Mouse (Mus musculus): ENCODE measurements around the gene Anxa7.

DNA sequence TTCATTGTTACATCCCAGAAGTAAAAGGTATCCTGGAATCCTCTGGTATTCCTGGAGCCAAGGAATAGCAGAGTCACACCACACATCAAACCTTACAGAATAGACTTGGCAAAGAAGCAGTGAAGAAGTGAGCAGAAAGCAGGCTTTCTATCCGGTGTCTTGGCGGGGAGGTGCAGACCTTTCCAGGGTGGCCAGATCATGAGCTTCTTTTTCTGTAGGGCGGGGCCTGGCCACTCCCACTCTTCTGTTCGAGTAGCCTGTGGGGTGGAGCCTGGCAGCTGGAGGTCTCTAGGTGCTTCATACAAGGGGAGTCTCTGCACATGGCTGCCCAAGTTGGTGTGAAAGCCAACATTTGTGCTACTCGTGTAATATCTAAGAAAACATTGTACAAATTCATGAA, 1.3 kb upstream of the Anxa7 start:
- TF ChIP-seq POLR2A (IDR thresholded peaks at IDR 0.05; ENCODE audit: low read depth, low read length) (no peak), CTCF (IDR thresholded peaks at IDR 0.05; ENCODE audit: borderline replicate concordance, insufficient read depth, low read length) (no peak)

Measured in embryonic fibroblast, embryonic 13.5 days (primary cell).